ENCODE assay signal across 22 mouse cellular contexts in the genomic region with DNA sequence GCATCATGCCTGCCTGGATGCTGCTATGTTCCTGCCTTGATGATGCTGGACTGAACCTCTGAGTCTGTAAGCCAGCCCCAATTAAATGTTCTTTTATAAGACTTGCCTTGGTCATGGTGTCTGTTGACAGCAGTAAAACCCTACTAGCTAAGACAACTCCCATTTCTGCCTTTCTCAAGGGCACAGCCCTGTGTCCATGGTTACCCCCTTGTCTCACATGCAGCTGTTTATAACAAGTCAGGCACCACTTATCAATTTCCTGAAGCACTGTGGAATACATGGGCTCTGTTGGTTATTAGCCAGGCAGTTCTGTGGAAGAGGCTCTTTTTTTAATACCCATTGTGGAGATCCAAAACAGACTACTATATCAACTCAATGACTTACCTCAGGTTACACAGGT.
"Had no signal": no experiment of that assay in that cellular context is flagged by ENCODE, and none has a peak within 500 bp of the region (broad histone marks: within the 10 kb centered on the region; RNA-seq: fewer than 3 reads in every experiment).

No protein-coding gene starts in this region.

- H3K4me3 ChIP-seq: layer of hippocampus, adult 2 months; limb, embryonic 10.5 days; limb, embryonic 13.5 days; liver, embryonic 12.5 days; liver, embryonic 15.5 days; lung, embryonic 15.5 days had no signal

- H3K9me3 ChIP-seq: limb, embryonic 10.5 days; limb, embryonic 13.5 days; liver, embryonic 12.5 days; liver, embryonic 15.5 days; lung, embryonic 15.5 days had no signal

- H3K9ac ChIP-seq: limb, embryonic 13.5 days; liver, embryonic 12.5 days; liver, embryonic 15.5 days; lung, embryonic 15.5 days had no signal

- H3K27ac ChIP-seq: kidney, postnatal 0 days; layer of hippocampus, adult 2 months; limb, embryonic 10.5 days; limb, embryonic 13.5 days; liver, embryonic 12.5 days; liver, embryonic 15.5 days; lung, embryonic 15.5 days; stomach, postnatal 0 days had no signal

- H3K4me1 ChIP-seq: liver, embryonic 15.5 days had no signal

- DNase-seq: kidney, postnatal 25 days; layer of hippocampus, adult 9-11 months; liver; lung, adult 18-20 months; lung, postnatal 10 days; lung, postnatal 36 days; midbrain, embryonic 14.5 days; right cerebral cortex, adult 18-20 months; right cerebral cortex, postnatal 14 days; right cerebral cortex, postnatal 4 days; thymus, adult 2 months; thymus, postnatal 14 days; thymus, postnatal 4 days had no signal

- H3K4me2 ChIP-seq: limb, embryonic 13.5 days; liver, embryonic 12.5 days; liver, embryonic 15.5 days; lung, embryonic 15.5 days; midbrain, embryonic 11.5 days had no signal

- ATAC-seq: liver, embryonic 12.5 days had no signal

- H3K27me3 ChIP-seq: limb, embryonic 13.5 days; liver, embryonic 12.5 days; liver, embryonic 15.5 days; lung, embryonic 15.5 days had no signal

- H3K36me3 ChIP-seq: limb, embryonic 10.5 days; liver, embryonic 12.5 days; liver, embryonic 15.5 days had no signal
